8 mouse cellular contexts compared by ENCODE assay signal in the genomic region with DNA sequence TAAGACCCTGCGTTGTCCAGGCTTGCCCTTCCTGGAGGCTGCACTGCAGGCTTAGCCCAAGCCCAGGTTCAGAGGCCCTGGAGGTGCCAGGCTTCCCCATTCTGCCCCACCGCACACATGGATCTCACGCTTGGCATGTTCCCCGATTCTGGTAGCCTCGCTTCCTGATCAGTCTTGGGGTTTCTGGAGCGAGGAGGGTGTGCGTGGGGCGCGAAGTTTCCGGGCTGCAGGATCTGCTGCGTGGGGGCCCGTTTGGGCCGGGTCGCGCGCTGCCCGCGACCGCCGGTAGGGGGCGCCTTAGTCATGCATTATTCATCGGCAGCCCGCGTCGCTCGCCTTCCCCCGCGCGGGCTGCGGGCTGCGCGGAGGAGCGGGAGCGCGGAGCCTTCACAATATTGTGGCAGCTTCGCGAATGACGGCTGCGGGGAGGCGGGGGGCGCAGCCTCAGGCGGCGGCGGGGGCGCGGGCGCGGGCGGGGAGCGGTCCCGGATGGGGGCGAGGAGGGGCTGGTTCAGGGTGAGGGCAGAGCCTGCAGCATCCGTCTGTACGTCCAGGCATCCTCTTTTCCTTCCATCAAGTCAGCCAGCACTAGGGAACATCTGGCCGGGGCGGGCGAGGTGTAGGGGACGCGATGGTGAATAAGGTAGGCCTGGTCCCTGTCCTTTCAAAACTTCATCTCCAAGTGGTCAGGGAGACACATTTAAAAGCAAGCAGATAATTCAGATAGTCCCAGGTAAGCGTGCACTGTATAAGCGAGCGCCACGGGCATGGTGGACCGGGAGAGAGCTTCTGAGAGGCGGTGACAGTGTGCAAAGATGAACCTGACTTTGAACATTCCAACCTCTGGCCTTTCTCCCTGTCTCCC.
DNase-seq lines count a peak whose midpoint lies in the region; ATAC-seq and TF ChIP-seq lines count a peak whose summit lies in the region.

No protein-coding gene starts in this region.

- H3K4me1 ChIP-seq in hindbrain, postnatal 0 days (ENCODE audit: insufficient read depth, low read length) = no peaks in the 10 kb centered on the region

- 0 out of 2 replicates have a peak, but pooled peaks cover 4% of the 10 kb centered on the region for H3K27me3 ChIP-seq in hindbrain, postnatal 0 days (ENCODE audit: insufficient read depth, low read length)

- ATAC-seq in hindbrain, postnatal 0 days = peak; percentile 81

- no peak overlapping the region for H3K27ac ChIP-seq in gastrocnemius, adult 2 months
- no peak overlapping the region for H3K27ac ChIP-seq in hindbrain, postnatal 0 days

- WGBS in hindbrain, postnatal 0 days = 3% methylated on average over 65 of the region's 65 CpGs

- peak overlapping the region; percentile 81 for H3K4me2 ChIP-seq in hindbrain, postnatal 0 days (ENCODE audit: low read depth, low read length)

- intact Hi-C loops in gastrocnemius, adult 2 months (cut with DNase I) = loop anchor here (2.0 to 5.0 kb wide), 2 partner anchors 160 to 305 kb away; no protein-coding TSS in a partner anchor

- peak overlapping the region; percentile 44 for H3K9ac ChIP-seq in hindbrain, postnatal 0 days (replicated peaks; ENCODE audit: low read length)

- no peaks in the 10 kb centered on the region for H3K36me3 ChIP-seq in hindbrain, postnatal 0 days (ENCODE audit: insufficient read depth, low read length)

- peak; percentile 78 for DNase-seq in NIH3T3 (ENCODE audit: low read depth)
- peak; percentile 76 to 78 for DNase-seq in cerebellum, postnatal 36 days
- peak; percentile 84 for DNase-seq in gastrocnemius, adult 2 months
- peak; percentile 87 for DNase-seq in hindbrain, postnatal 0 days (ENCODE audit: low spot score)
- peak; percentile 72 to 79 for DNase-seq in left cerebral cortex, adult 18-20 months (ENCODE audit: low spot score in 2 of 2)
- DNase-seq in lung, postnatal 36 days = peak; percentile 78
- peak; percentile 67 for DNase-seq in retina, postnatal 7 days (ENCODE audit: low read depth, low spot score)
- peak; percentile 79 for DNase-seq in urinary bladder, adult 2 months (ENCODE audit: low spot score)

- H3K4me3 ChIP-seq in gastrocnemius, adult 2 months = peak overlapping the region; percentile 72
- peak overlapping the region; percentile 40 for H3K4me3 ChIP-seq in hindbrain, postnatal 0 days (ENCODE audit: low read length)

- no peaks in the 10 kb centered on the region for H3K9me3 ChIP-seq in hindbrain, postnatal 0 days (ENCODE audit: low read length)

- TF ChIP-seq CTCF in gastrocnemius, adult 2 months (IDR thresholded peaks at IDR 0.05) = peak; percentile 91
- TF ChIP-seq CTCF in hindbrain, postnatal 0 days (IDR thresholded peaks at IDR 0.05; ENCODE audit: low read depth) = peak; percentile 61
